Comparison of ENCODE assay signal across 21 mouse cellular contexts in the genomic region with DNA sequence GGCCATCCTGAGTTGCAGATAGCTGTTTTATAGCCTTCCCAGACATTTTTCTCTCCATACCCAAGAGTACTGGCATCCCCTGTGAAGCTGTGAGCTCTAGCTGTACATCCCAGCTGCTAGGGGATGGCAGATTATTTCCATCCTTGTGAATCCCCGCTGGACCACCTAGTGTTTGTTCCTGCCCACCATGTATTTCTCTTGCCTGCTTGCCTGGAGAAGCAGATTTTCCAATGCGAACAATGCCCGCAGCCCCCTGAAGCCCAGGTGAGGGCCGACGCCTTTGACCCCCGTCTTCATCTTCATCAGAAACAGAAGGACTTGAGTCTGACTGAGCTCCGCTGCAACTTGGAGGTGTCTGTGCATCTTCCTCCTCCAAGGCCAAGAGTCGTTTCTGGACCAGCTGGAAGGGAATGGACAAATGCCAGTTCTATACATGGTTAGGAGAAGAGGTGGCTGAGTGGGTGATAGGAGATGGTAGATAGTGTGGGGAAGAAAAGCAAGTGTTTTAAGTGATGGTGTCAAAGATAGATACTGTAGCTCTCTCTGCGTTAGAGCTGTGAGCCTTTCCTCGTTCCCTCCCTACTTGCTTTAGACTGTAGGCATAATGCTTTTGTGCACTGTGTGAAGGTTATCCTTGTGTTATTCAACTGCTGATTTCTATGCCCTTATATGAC. TPM values are rescaled to one million over a fixed set of nuclear protein-coding genes. Genes with fewer than 3 reads are reported as not detected.
"Had no signal": no experiment of that assay in that cellular context is flagged by ENCODE, and none has a peak within 500 bp of the region (broad histone marks: within the 10 kb centered on the region; RNA-seq: fewer than 3 reads in every experiment).

No protein-coding gene starts in this region.

- DNase-seq: forebrain, postnatal 0 days; gastrocnemius, postnatal 14 days; gastrocnemius, postnatal 36 days; heart, adult 2 months; heart, postnatal 14 days; heart, postnatal 36 days; kidney, adult 11 months; kidney, adult 2 months; kidney, adult 9 months; kidney, postnatal 25 days; kidney, postnatal 4 days; liver had no signal

- ATAC-seq: forebrain, postnatal 0 days; hindbrain, postnatal 0 days; intestine, embryonic 16.5 days had no signal

RNA-seq across cellular contexts. Expression of a gene that starts 9.2 kb away (rescaled TPM):
- total RNA-seq: forebrain, postnatal 0 days; gastrocnemius, adult 18-20 months; gastrocnemius, adult 8-10 months; gastrocnemius, postnatal 14 days; gastrocnemius, postnatal 36 days; heart, adult 2 months; heart, postnatal 14 days; heart, postnatal 36 days; hematopoietic stem cell, adult 5-6 weeks; layer of hippocampus, adult 2 months; layer of hippocampus, postnatal 10 days; layer of hippocampus, postnatal 25 days; left cerebral cortex, postnatal 14 days had no signal

RNA-seq across cellular contexts. Expression of a gene that starts 16.2 kb away (rescaled TPM):
- total RNA-seq: hematopoietic stem cell, adult 5-6 weeks; hindbrain, postnatal 0 days had no signal
